Mouse (Mus musculus): Measurements from ENCODE around the gene Itih3. TPM values are rescaled to one million over a fixed set of nuclear protein-coding genes. Genes with fewer than 3 reads are reported as not detected.

Itih3 gene
- polyA plus RNA-seq (2015; fragmentation: Illumina TruSeq; extraction: RNeasy Lipid Tissue Mini Kit (QIAGEN cat#74804); ENCODE audit: low read depth, low replicate concordance) = 53.4 TPM

DNA sequence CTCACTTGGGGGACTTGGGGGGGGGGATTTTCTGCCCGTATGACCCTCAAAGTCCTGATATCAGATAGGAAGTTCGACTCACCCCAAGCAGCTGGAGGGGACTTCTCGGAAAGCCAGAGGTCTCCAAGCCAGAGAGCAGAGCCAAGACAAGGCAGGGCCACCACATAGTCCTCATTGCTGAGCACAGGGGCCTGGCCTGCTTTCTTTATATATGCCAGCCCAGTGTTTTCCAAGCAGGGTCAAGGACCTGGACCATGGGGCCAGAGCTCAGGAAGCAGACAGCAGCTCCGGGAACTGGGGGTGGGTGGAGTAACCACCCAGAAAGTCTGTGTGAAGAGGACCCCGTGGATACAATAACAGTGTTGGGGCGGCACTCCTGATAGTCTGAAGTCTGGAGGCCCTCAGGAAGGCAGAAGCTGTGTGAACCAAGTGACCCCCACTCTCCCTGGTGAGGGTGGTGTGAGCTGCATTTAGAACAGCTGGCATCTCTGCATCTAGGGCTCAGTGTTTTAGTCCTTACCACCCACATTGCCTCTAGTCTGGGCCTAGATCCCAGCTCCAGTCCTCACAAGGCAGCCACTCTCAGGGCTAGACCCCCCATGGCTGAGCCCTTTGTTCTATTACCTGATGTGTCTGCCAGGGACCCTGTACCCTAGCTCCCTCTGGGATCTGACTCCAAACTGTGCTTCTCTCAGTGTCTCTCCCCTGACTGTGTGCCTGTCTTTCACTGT is at the start of gene Itih3:
Itih3 (minus strand) TSS at position 386 of the 731 bp plus-strand sequence.

DNA sequence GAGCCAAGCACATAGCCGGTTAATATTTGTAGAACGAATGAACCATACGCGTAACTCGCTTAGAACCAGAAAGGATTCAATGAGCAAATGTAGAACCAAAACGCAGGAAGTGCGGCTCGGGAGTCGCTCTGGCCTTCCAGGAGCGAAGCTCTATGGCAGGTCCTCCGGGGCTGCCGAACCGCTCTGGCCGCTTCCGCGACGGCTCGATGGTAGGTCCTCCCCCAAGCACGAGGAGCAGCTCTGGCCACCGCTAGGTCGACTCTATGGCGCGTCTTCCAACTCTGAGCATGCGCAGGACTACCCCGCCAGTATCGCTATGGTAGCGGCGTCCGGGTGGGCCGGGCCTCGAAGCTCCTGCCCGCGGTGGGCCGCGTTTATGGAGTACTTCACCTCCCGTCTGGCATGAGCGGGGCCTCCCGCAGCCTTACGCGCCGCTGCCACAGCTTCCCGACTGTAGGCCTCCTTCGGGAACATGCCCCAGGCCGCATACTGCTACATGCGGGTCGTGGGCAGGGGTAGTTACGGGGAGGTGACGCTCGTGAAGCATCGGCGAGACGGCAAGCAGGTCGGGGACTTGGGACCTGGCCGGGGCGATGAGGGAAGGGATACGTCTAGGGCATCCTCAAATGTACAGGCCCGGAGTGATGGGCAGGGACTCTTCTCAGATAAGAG is 27.7 kb upstream of the Itih3 start, which contains the start of gene Nek4:
Nek4 (plus strand) TSS at position 224 of the 672 bp plus-strand sequence.

DNA sequence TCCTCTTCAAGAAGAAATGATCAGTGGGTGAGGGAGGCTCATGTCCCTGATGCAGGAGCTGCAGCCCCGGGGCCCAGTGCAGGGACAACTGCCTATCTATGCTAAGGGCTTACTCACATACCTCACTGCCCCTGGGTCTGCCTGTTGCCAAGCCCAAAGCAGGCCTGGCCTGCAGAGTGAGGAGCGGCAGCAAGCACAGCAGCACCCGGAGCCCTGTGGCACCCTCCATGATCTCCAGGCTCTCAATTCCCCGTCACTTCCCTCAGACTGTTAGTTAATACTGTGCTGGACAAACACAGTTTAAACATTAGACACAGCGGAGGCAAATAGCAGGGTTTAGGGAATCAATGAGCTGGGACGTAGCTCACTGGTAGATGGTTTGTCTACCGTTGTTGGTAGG is 19.5 kb upstream of the Itih3 start, which contains the start of gene Itih1:
Itih1 (minus strand) TSS at position 252 of the 400 bp plus-strand sequence.

DNA sequence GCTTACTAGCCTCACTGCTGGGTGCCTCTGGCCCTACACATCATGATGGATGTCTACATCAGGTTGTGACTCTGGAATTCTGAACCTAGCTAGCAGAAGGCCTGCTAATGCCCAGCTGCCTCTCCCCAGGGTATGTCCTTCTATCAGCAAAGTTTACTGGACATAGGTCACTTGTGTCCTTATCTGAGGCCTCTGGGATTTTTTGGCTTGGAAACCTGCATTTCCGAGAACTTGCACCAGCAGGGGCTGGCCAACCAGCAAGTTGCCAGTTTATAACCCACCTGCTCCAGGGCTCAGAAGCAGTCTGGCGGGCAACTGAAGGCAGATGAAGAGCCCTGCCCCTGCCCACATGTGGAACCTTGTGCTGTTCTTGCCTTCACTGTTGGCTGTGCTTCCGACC is 37.4 kb downstream of the Itih3 start, which contains the start of gene Itih4:
Itih4 (plus strand) TSS at position 273 of the 400 bp plus-strand sequence.

DNA sequence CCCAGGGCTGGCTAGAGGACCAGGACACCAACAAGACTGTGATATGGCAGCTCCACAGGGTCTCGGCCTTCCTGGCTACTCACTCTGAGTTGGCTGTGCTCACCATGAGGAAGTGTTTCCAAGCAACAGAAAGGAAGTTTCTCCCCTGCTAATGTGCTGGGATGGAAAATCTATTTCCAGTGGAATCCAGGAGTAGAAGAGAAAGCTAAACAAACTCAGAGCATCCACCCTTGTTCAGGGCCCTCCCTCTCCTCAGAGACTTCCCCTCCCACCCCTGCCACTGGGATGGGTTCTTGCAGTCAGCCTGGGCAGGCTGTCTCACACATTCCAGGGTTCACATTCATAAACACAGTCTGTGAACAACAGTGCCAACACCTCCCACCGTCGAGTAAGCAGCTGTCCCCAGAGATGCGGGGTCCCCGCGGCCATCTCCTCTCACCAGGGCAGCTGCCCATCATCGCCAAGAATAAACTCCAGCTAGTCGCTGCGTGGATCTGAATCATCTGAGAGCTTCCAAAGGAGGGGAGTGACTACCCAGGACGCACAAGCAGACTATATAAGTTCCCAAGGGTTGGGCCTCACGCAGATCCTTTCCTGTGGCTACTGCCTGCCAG is 44.5 kb downstream of the Itih3 start, which contains the start of gene Mustn1:
Mustn1 (plus strand) TSS at position 243 of the 614 bp plus-strand sequence.

Other genes with a start within 250 kb of the Itih3 start
- gene Sfmbt1, start 208.9 kb downstream of the Itih3 start, polyA plus RNA-seq (2015; fragmentation: Illumina TruSeq; extraction: RNeasy Lipid Tissue Mini Kit (QIAGEN cat#74804); ENCODE audit: low read depth, low replicate concordance) = 11.6 TPM
- 17.9 TPM for gene Tmem110, start 98.2 kb downstream of the Itih3 start, polyA plus RNA-seq (2015; fragmentation: Illumina TruSeq; extraction: RNeasy Lipid Tissue Mini Kit (QIAGEN cat#74804); ENCODE audit: low read depth, low replicate concordance)
- gene Mustn1, start 44.6 kb downstream of the Itih3 start, polyA plus RNA-seq (2015; fragmentation: Illumina TruSeq; extraction: RNeasy Lipid Tissue Mini Kit (QIAGEN cat#74804); ENCODE audit: low read depth, low replicate concordance) = 3.9 TPM
- not detected for gene Itih4, start 37.3 kb downstream of the Itih3 start, polyA plus RNA-seq (2015; fragmentation: Illumina TruSeq; extraction: RNeasy Lipid Tissue Mini Kit (QIAGEN cat#74804); ENCODE audit: low read depth, low replicate concordance)
- not detected for gene Itih1, start 19.5 kb upstream of the Itih3 start, polyA plus RNA-seq (2015; fragmentation: Illumina TruSeq; extraction: RNeasy Lipid Tissue Mini Kit (QIAGEN cat#74804); ENCODE audit: low read depth, low replicate concordance)
- gene Nek4, start 27.6 kb upstream of the Itih3 start, polyA plus RNA-seq (2015; fragmentation: Illumina TruSeq; extraction: RNeasy Lipid Tissue Mini Kit (QIAGEN cat#74804); ENCODE audit: low read depth, low replicate concordance) = 13.4 TPM
- 57.9 TPM for gene Glt8d1, start 77.6 kb upstream of the Itih3 start, polyA plus RNA-seq (2015; fragmentation: Illumina TruSeq; extraction: RNeasy Lipid Tissue Mini Kit (QIAGEN cat#74804); ENCODE audit: low read depth, low replicate concordance)
- gene Spcs1, start 77.9 kb upstream of the Itih3 start, polyA plus RNA-seq (2015; fragmentation: Illumina TruSeq; extraction: RNeasy Lipid Tissue Mini Kit (QIAGEN cat#74804); ENCODE audit: low read depth, low replicate concordance) = 353 TPM
- gene Pbrm1, start 95.4 kb upstream of the Itih3 start, polyA plus RNA-seq (2015; fragmentation: Illumina TruSeq; extraction: RNeasy Lipid Tissue Mini Kit (QIAGEN cat#74804); ENCODE audit: low read depth, low replicate concordance) = 23.9 TPM
- 46.3 TPM for gene Gnl3, start 95.4 kb upstream of the Itih3 start, polyA plus RNA-seq (2015; fragmentation: Illumina TruSeq; extraction: RNeasy Lipid Tissue Mini Kit (QIAGEN cat#74804); ENCODE audit: low read depth, low replicate concordance)
- 28.6 TPM for gene Smim4, start 205.2 kb upstream of the Itih3 start, polyA plus RNA-seq (2015; fragmentation: Illumina TruSeq; extraction: RNeasy Lipid Tissue Mini Kit (QIAGEN cat#74804); ENCODE audit: low read depth, low replicate concordance)
- gene Nt5dc2, start 207.3 kb upstream of the Itih3 start, polyA plus RNA-seq (2015; fragmentation: Illumina TruSeq; extraction: RNeasy Lipid Tissue Mini Kit (QIAGEN cat#74804); ENCODE audit: low read depth, low replicate concordance) = 6.0 TPM
- 8.6 TPM for gene Stab1, start 244.9 kb upstream of the Itih3 start, polyA plus RNA-seq (2015; fragmentation: Illumina TruSeq; extraction: RNeasy Lipid Tissue Mini Kit (QIAGEN cat#74804); ENCODE audit: low read depth, low replicate concordance)